Mouse (Mus musculus) adrenal gland, adult 10 weeks (tissue): Measurements from ENCODE around the gene Zscan4d. TPM values are rescaled to one million over a fixed set of nuclear protein-coding genes. Genes with fewer than 3 reads are reported as not detected.

ENCODE experiments used
- polyA plus RNA-seq: library from polyadenylated mRNA; stranded (reverse); fragments of 350-450 nt; fragmentation: Illumina TruSeq; extraction: RNeasy Lipid Tissue Mini Kit (QIAGEN cat#74804); gene quantifications from one replicate; pipeline ENCODE4 v1.2.3, GENCODE M21; 2014; ENCODE audit warnings: low read depth, low replicate concordance

The Zscan4d gene
- not detected for polyA plus RNA-seq

GRCm38 (mm10) chr7:11166059-11166458, at the start of gene Zscan4d:
Zscan4d (minus strand) TSS chr7:11166159.

Other genes with a start within 250 kb of the Zscan4d start
- gene Zscan4c, start 160.4 kb downstream of the Zscan4d start, polyA plus RNA-seq, result not detected
- not detected for gene Zscan4-ps1, start 96.5 kb downstream of the Zscan4d start, polyA plus RNA-seq
- gene Zscan4e, start 144.5 kb upstream of the Zscan4d start, polyA plus RNA-seq, result not detected
- gene Zscan4f, start 231.8 kb upstream of the Zscan4d start, polyA plus RNA-seq, result not detected